Mouse (Mus musculus): ENCODE results near the gene Ric8b.
A peak's percentile ranks its signal among the peaks of the same experiment; 100 is the strongest.

DNA sequence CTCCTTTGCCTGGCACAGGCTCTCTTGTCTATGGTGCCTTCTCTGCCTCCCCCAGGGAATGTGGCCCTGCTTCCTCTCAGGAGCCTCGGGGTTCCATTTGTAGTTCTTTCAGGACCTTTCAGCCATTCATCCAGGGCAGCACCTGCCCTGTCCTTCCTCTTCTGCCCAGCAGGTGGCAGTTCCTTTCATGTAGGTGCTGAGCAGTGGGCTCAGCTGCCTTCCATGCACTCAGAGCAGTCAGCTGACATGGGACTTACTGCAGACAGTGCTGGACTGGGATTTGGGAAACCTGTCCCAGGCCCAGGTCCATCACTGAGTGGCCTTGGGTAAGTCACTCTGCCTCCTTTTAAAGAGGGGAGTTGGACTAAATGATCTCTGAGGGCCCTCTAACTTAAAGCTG is 96.0 kb downstream of the Ric8b start:
- TF ChIP-seq POLR2A (IDR thresholded peaks at IDR 0.05; ENCODE audit: low read depth, low read length), result no peak
- TF ChIP-seq CTCF (IDR thresholded peaks at IDR 0.05; ENCODE audit: extremely low read depth, insufficient read depth, insufficient read length, insufficient replicate concordance), result peak; percentile 61; the same call in 1 of the 2 replicates

Measured in spleen, adult 2 months (tissue).